Mouse (Mus musculus): ENCODE measurements around the gene Kdm5a. TPM values are rescaled to one million over a fixed set of nuclear protein-coding genes. Genes with fewer than 3 reads are reported as not detected.
A peak's percentile ranks its signal among the peaks of the same experiment; 100 is the strongest.

Gene Kdm5a
- total RNA-seq, 2 experiments from 2014 or later: 32.3 to 38.9 TPM

DNA sequence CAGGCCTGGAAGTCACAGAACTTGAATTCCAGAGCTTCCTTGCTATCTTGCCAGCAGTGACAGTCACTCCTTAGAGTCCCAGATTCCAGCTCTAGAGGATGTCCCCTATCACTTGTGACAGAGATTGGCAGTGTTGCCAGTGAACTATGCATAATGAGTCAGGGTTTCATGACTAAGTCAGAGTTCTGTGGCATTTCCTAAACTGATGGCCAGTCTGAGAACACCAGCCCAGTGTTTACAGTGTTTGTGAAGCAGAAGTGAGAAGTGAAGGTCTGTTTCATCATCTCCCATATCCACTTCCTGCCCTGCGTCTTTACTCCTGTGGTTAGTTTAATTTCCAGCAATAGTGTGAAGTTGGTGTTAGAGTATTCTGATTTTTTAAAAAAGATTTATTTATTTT, 106.7 kb downstream of the Kdm5a start:
- no peak for DNase-seq (ENCODE audit: low spot score in 2 of 2)

DNA sequence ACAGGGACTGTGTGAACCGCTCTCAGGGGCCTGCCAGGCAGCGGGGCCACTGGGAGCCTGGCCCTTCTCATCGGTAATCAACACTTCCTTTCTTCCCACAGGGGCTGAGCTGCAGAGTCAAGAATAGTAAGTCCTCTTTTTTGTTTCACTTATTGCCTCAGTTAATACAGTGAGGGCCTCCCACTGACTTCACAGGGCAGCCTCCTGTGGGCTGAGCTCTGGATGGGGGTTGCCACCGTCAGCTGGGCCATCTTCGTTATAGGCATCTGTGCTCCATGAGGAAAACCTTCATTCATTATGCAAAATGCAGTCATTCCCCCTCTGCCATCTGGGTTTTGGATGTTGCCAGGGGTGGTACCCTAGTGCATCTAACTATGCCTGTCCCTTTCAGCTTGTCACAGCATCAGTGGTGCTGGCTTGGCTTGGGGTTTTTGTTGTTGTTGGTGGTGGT, 108.1 kb downstream of the Kdm5a start:
- DNase-seq (ENCODE audit: low spot score in 2 of 2): peak in 1 of 2 experiments; percentile 12

DNA sequence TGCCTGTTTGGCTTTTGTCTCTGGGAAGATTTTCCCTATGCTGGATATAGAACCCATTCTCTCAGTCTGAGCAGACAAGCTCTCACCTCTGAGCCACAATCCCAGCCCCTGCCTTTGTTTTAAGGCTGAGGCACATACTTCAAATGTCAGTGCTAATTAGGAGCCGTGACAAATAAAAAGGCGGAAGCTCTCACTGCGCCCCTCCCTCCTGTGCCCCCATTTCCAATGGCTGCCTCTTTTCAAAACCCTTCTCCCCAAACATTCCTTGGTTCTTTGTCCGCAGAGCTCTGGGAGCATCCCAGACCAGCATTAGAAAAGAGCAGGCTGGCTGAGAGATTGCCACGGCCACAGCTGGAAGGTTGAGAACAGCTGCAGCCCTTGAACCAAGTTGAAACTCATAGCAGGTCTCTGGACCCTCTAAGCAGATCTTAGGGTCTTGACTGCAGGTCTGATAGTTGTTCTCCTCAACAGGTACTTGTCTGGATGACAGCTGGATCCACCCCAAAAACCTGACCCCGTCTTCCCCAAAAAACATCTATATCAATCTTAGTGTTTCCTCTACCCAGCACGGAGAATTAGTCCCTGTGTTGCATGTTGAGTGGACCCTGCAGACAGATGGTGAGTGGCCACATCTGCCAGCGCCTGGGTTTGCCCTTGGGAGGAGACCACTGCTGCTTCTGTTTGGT, 108.7 kb downstream of the Kdm5a start:
- no peak for DNase-seq (ENCODE audit: low spot score in 2 of 2)

DNA sequence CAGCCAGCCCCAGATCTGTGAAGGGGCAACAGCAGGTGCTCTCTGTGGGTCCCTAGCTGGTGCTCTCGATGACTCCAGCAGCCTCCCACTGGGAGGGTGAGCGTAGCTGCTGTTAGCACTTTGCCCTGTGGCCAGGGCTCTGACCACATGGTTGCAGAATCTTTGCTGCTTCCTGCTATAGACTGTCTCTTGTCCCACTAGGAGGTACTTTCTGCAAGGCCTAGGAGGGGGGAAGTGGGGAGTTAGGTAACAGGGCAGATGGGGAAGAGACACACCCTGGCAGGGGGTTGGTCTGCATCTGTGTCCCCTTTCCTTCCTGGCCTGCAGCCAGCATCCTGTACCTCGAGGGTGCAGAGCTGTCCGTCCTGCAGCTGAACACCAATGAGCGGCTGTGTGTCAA, 109.5 kb downstream of the Kdm5a start:
- peak in 1 of 2 experiments; percentile 15 for DNase-seq (ENCODE audit: low spot score in 2 of 2)

DNA sequence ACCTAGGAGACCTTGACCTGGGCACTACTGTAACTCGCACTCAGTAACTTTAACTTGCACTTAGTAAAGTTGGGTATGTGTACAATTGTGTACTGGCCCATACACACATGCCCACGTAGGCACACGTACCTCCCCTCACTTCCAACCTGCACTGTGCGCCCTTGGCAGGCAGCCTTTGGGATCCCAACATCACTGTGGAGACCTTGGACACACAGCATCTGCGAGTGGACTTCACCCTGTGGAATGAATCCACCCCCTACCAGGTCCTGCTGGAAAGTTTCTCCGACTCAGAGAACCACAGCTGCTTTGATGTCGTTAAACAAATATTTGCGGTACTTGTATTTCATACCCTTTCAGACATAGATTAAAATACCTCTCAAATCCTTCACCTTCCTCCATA, 111.4 kb downstream of the Kdm5a start:
- peak in 1 of 2 experiments; percentile 12 for DNase-seq (ENCODE audit: low spot score in 2 of 2)

DNA sequence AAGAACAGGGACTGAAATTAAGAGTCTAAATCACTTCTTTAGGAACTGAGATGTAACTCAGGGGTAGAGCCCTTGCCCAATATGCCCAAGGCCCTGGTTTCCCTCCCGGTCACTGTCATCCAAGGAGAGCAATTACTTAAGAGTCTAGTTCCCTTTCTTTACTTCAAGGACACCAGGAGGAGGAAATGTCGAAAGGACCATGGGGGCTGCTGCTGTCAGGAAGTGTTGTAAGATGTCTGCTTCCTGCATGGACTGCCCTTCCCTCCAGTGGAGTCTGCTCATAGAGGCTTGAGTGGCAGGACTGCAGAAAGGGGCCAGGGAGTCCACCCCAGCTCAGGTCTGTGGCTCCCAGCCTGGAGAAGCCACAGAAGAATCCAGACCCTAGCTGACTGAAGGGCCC, 115.4 kb downstream of the Kdm5a start:
- DNase-seq (ENCODE audit: low spot score in 2 of 2): no peak

DNA sequence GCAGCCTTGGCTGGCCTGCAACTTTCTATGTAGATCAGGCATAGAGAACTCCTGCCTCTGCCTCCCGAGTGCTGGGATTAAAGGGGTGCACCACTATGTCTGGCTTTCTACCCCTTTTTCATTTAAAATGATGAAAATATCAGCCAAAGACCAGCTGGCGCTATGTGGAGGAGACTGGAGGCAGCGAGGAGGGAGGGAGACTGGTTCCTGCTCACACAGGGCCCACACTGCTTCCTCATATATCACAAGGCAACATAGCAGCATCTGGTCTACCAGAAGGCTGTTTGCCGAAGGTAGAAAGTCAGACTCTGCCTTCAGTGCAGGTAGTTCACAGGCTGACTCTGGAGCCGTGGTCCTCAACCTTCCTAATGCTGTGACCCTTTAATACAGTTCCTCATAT, 116.4 kb downstream of the Kdm5a start:
- no peak for DNase-seq (ENCODE audit: low spot score in 2 of 2)

DNA sequence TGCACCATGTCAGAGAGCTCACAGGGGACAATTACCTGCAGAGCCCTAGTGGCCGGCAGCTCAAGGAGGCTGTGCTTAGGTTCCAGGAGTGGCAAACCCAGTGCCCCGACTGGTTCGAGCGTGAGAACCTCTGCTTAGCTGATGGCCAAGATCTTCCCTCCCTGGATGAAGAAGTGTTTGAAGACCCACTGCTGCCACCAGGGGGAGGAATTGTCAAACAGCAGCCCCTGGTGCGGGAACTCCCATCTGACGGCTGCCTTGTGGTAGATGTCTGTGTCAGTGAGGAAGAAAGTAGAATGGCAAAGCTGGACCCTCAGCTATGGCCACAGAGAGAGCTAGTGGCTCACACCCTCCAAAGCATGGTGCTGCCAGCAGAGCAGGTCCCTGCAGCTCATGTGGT, 117.6 kb downstream of the Kdm5a start:
- DNase-seq (ENCODE audit: low spot score in 2 of 2): peak in 1 of 2 experiments; percentile 15

DNA sequence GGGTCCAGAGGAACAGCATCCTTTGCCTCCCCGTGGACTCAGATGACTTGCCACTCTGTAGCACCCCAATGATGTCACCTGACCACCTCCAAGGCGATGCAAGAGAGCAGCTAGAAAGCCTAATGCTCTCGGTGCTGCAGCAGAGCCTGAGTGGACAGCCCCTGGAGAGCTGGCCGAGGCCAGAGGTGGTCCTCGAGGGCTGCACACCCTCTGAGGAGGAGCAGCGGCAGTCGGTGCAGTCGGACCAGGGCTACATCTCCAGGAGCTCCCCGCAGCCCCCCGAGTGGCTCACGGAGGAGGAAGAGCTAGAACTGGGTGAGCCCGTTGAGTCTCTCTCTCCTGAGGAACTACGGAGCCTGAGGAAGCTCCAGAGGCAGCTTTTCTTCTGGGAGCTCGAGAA, 118.1 kb downstream of the Kdm5a start:
- no peak for DNase-seq (ENCODE audit: low spot score in 2 of 2)

DNA sequence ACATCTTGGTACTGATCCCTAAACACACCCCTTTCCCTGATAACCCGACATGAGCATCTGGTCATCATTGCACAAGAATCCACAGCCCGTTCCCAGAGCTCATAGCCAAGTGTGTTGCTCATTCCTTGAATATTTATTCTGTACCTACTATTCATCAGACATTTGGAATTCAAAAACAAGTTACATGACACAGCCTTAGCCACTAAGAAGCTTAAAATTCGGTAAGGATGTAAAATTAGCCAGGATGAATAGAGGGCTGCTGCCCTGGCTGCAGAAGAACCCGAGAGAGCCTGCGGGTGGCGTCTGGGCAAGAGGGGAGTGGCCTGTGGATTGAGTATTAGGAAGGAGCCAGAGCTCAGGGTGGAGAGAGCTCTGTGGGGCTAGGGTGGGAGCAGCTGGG, 118.8 kb downstream of the Kdm5a start:
- peak in 1 of 2 experiments; percentile 16 for DNase-seq (ENCODE audit: low spot score in 2 of 2)

DNA sequence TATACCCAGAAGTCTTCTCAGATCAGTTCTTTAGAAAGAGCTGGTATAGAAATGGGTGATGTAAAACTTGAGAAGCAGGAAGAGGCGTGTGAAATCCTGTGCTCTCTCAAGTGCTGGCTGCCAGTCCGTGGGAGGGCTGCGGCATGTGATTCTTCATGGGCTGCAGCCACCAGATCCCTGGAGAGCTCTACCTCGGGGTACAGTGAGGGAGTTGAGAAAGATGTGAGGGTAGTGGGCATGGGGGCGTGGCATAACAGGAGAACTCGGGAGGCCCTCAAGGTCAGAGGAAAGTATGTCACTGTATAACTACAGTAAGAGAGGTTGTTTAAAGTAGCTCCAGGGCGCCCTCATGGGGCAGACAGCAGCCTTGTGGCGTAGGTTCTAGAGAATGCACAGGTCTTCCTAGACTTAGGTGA, 119.3 kb downstream of the Kdm5a start:
- DNase-seq (ENCODE audit: low spot score in 2 of 2): no peak

DNA sequence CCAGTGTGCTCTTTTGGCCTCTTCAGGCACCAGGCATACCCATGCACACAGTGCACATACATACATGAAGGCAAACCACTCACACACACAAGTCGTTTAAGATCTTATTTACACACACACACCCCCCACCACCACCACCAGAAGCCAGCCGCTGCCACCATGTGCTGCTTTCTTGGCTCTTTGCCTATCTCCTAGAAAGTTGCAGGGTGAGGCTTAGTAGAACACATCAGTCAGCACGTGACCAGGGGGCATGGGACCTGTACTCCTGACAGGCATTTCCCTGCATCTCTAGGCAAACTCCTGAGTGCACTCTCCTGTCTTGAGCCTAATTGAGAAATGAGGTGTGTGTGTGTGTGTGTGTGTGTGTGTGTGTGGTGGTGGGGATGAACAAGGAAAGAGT, 121.1 kb downstream of the Kdm5a start:
- DNase-seq (ENCODE audit: low spot score in 2 of 2): no peak

DNA sequence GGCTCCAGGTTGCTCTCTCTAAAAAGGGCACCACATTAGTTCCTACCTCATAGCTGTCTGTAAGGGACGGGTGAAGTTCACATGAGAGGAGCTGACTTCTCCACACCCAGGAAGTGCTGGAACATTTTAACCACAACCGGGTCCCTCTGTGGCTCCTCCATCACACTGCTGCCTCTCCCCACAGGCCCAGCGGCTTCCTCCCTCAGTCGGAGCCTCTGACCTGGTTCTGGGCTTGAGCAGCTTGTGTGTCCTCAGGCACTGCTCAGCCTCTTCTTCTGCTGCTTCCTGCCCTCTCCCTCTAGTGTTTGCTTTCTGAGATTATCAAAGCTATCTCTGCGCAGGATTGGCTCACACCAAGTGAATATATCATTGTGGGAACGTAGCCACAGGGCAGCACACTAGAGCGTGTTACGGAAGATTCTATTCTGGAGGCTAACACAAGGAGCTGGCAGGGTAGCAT, 122.2 kb downstream of the Kdm5a start:
- DNase-seq (ENCODE audit: low spot score in 2 of 2): no peak

DNA sequence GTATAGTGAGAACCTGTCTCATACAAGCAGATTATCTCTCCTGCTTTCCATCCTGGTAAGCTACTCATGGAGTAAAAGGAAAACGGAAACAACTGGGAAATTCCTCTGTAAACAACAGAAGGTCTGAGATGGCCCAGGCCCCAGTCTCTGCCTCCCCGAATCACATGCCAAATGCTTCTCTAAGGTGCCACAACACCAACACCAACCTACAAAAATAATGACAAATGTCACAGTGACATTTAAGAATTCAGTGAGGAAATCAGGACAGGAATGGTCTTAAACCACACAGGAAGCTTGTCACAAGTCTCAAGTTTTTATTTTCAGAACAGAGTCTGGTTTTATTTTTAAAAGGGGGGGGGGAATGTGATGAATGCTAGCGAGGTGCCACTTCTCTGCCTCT, 124.7 kb downstream of the Kdm5a start:
- no peak for DNase-seq (ENCODE audit: low spot score in 2 of 2)

DNA sequence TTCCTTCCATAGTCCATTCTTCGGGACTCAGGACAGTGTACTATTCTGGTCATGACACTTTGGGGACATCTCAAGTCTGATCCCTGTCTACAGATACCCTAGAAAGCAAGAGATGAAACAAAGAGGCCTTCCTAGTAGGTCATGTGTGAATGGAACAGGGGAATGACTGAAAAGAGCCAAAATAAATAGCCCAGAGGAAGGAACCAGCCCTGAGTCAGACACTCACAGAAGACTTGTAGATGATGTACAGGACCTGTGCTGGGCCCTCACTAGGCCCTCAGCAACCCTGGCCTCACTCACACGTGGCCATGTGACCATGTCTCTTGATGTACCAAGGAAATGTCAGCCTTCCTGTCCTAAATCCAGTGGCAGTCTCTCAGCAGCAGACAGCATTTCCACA, 125.5 kb downstream of the Kdm5a start:
- no peak for DNase-seq (ENCODE audit: low spot score in 2 of 2)

DNA sequence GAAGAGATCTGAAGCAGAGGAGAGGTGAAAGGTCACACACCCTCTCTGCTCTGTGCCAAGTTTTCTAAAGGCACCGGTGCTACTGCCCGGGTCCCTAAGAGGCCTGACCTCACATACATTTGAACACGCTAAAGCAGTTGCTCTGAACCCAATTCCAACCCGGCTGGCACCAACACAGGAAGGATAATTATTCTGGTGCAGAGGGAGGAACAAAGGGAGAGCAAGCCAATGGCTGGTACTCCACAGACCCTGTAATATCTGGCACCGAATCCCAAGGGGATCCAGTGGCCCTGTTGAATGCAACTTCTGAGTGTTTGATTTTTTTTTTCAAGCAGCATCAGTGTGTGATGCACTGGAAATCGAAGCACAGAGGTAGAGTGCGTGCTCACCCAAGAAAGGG, 127.1 kb downstream of the Kdm5a start:
- no peak for DNase-seq (ENCODE audit: low spot score in 2 of 2)

DNA sequence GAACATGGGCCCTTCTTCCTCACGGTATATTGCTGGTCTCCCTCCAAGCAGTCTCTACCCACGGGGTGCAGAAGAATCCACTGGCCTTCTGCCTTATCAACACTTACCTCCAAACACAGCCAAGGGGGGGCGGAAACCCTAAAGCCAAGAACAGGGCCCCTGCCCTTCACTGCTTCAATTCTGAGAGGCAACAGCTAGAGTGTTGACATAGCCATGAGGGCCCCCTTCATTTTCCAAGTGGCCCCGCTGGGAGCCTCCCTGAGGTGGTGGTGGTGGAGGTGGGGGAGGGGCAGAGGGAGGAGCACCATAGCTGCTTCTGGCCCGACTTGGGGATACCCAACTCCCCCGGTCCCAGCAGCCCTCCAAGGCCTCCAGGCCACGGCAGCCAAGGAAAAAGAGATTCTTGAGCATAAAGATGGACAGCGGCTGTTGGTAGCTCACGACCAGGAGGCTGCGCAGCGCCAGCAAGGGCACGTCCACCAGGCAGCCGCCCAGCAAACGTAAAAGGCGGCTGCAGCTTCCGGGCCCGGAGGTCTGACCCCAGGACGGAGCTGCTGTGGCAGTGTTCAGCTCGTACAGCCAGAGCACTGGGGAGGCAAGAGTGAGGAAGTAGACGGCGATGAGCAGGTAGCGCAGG, 128.1 kb downstream of the Kdm5a start:
- no peak for DNase-seq (ENCODE audit: low spot score in 2 of 2)

DNA sequence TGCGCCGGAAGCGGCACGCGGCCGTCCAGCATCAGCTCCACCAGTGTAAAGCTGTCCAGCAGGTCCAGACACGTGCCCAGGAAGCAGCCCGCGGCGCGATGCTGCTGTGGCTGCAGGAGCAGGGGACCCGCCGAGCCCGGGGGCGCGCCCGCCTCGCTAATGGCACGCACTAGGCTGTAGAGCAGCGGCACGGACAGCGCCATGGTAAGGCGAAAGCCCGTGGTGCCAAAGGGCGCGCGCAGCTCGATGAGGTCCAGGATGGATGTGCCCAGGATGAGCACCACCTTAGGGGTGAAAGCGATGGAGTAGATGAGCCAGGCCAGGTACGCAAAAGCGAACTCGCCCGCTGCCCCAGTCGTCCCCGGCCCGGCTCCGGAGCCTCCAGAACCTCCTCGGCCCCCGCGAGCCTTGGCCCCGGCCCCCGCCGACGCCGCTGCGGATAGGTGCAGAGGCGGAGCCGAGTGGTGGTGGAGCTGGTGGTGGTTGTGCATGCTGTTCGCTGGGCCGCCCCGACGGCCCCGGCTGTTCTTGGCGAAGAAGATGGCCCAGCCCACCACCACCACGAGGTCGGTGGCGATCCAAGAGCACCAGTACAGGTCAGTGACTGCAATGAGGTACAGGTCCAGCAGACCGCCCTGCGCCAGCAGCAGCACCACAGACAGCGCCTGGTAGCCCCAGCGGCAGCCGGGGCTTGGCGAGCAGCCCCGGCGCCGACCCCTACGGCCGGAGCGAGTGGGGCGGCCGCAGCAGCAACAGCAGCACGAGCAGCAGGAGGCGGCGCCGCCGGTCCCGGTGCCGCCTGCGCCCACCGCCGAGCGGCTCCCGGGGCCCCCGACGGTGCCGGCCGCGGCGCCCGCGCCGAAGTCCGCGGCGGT, 128.8 kb downstream of the Kdm5a start:
- DNase-seq (ENCODE audit: low spot score in 2 of 2): no peak

DNA sequence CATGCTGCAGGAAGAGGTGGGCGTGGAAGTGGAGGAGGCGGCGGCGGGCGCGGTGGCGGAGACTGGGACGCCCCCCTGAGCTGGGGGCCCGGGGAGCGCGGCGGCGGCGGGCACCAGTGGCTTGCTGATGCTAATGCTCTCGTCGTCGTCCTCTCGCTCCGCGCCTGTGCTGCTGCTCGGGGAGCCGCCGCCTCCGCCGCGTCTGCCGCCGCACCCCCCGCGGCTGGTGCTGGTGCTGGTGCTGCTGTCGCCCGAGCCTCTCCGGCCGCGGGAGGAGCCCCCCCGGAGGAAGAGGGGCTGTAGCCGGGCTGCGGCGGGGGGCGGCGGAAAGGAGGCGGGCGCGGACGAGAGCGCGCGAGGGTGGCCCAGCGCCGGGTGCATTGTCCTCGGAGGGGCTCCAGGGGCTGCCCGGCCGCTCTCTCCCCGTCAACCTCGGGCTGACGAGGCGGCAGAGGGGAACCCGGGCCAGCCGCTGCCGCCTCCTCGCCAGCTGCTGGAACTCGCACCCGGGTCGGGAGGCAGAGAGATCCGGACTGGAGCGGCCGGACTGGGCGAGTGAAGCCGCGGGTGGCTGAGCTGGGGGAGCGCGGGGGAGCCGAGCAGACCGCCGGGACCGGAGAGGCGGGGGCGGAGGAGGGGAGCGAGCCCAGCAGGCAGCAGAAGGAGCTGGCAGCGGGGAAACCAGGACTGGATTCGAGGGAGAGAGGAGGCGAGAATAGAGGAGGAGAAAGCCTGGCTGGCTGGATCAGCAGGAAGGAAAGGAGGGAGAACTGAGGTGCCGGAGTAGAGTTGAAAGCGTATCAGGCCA, 129.7 kb downstream of the Kdm5a start, which contains the start of gene Tmem121b:
Gene Tmem121b, minus strand, starts transcription at position 434 of the 808 bp plus-strand sequence.
- DNase-seq (ENCODE audit: low spot score in 2 of 2): peak; percentile 44 to 62

Measured in gastrocnemius, postnatal 4 days (tissue).